Mouse (Mus musculus): ENCODE measurements around the gene Prl8a2. TPM values are rescaled to one million over a fixed set of nuclear protein-coding genes. Genes with fewer than 3 reads are reported as not detected.

The Prl8a2 gene
- not detected in 2 replicates for polyA plus RNA-seq (2014; fragmentation: Nextera tagmentation; extraction: Ambion mirVana)

- DNase-seq (ENCODE audit: low spot score, missing footprints) (no peak), ATAC-seq (ENCODE audit: low FRiP score) (no peak)
- Histone ChIP-seq H3K9me3 (ENCODE audit: control insufficient read depth, low read length) (no peaks in the 10 kb centered on the region), H3K27me3 (ENCODE audit: control insufficient read depth, insufficient read depth, low read length) (no peaks in the 10 kb centered on the region), H3K36me3 (ENCODE audit: control insufficient read depth, insufficient read depth, low read length) (no peaks in the 10 kb centered on the region), H3K4me1 (ENCODE audit: control insufficient read depth, insufficient read depth, low read length) (no peaks in the 10 kb centered on the region), H3K9ac (ENCODE audit: low read length) (no peak within 1 kb of the TSS), H3K27ac (ENCODE audit: low read depth, low read length) (no peak within 1 kb of the TSS), H3K4me2 (no peak within 1 kb of the TSS), H3K4me3 (ENCODE audit: low read depth, low read length) (no peak within 1 kb of the TSS)
- 83% methylated on average over 2 of the region's 2 CpGs for WGBS
Measured at GRCm38 (mm10) chr13:27345373-27345772, at the start of gene Prl8a2. Prl8a2 (plus strand) TSS chr13:27345673.

- Histone ChIP-seq H3K4me3 (ENCODE audit: low read depth, low read length) (no peak within 1 kb of the TSS), H3K27ac (ENCODE audit: low read depth, low read length) (no peak within 1 kb of the TSS), H3K4me2 (no peak within 1 kb of the TSS), H3K9ac (ENCODE audit: low read length) (no peak within 1 kb of the TSS), H3K4me1 (ENCODE audit: control insufficient read depth, insufficient read depth, low read length) (no peaks in the 10 kb centered on the region), H3K36me3 (ENCODE audit: control insufficient read depth, insufficient read depth, low read length) (no peaks in the 10 kb centered on the region), H3K27me3 (ENCODE audit: control insufficient read depth, insufficient read depth, low read length) (no peaks in the 10 kb centered on the region), H3K9me3 (ENCODE audit: control insufficient read depth, low read length) (no peaks in the 10 kb centered on the region)
- DNase-seq (ENCODE audit: low spot score, missing footprints) (no peak), ATAC-seq (ENCODE audit: low FRiP score) (no peak)
- WGBS, result 89% methylated on average over 7 of the region's 7 CpGs
Measured at GRCm38 (mm10) chr13:27312334-27313225, 32.9 kb upstream of the Prl8a2 start, which contains the start of gene Prl6a1. Prl6a1 (plus strand) TSS chr13:27312627.

- no peaks in the 10 kb centered on the region for H3K36me3 ChIP-seq (ENCODE audit: control insufficient read depth, insufficient read depth, low read length)
- no peaks in the 10 kb centered on the region for H3K9me3 ChIP-seq (ENCODE audit: control insufficient read depth, low read length)
- DNase-seq (ENCODE audit: low spot score, missing footprints) (peak; percentile 81), ATAC-seq (ENCODE audit: low FRiP score) (peak; percentile 80)
- no peaks in the 10 kb centered on the region for H3K27me3 ChIP-seq (ENCODE audit: control insufficient read depth, insufficient read depth, low read length)
- no peaks in the 10 kb centered on the region for H3K4me1 ChIP-seq (ENCODE audit: control insufficient read depth, insufficient read depth, low read length)
- no peak overlapping the region for H3K27ac ChIP-seq (ENCODE audit: low read depth, low read length)
- 50% methylated on average over 1 of the region's 1 CpGs for WGBS
- no peak overlapping the region for H3K9ac ChIP-seq (ENCODE audit: low read length)
- H3K4me3 ChIP-seq (ENCODE audit: low read depth, low read length), result no peak overlapping the region
- H3K4me2 ChIP-seq, result no peak overlapping the region
Measured at GRCm38 (mm10) chr13:27334989-27335388, 10.5 kb upstream of the Prl8a2 start.

- no peaks in the 10 kb centered on the region for H3K9me3 ChIP-seq (ENCODE audit: control insufficient read depth, low read length)
- no peak for ATAC-seq (ENCODE audit: low FRiP score)
- 84% methylated on average over 3 of the region's 3 CpGs for WGBS
Measured at GRCm38 (mm10) chr13:27342733-27343275, 2.7 kb upstream of the Prl8a2 start.

GRCm38 (mm10) chr13:27390746-27391145 lies 45.3 kb downstream of the Prl8a2 start, which contains the start of gene Prl2b1:
Prl2b1 (minus strand) TSS chr13:27390846.
- DNase-seq (ENCODE audit: low spot score, missing footprints) (no peak), ATAC-seq (ENCODE audit: low FRiP score) (no peak)
- Histone ChIP-seq H3K4me2 (no peak within 1 kb of the TSS), H3K27me3 (ENCODE audit: control insufficient read depth, insufficient read depth, low read length) (no peaks in the 10 kb centered on the region), H3K36me3 (ENCODE audit: control insufficient read depth, insufficient read depth, low read length) (no peaks in the 10 kb centered on the region), H3K9ac (ENCODE audit: low read length) (no peak within 1 kb of the TSS), H3K4me1 (ENCODE audit: control insufficient read depth, insufficient read depth, low read length) (no peaks in the 10 kb centered on the region), H3K4me3 (ENCODE audit: low read depth, low read length) (no peak within 1 kb of the TSS), H3K9me3 (ENCODE audit: control insufficient read depth, low read length) (no peaks in the 10 kb centered on the region), H3K27ac (ENCODE audit: low read depth, low read length) (no peak within 1 kb of the TSS)
- WGBS, result 80% methylated on average over 6 of the region's 6 CpGs

More at GRCm38 (mm10) chr13:27342733-27343275, 2.7 kb upstream of the Prl8a2 start:
- DNase-seq (ENCODE audit: low spot score, missing footprints), result no peak
- no peak overlapping the region for H3K4me2 ChIP-seq
- H3K27ac ChIP-seq (ENCODE audit: low read depth, low read length), result no peak overlapping the region
- H3K36me3 ChIP-seq (ENCODE audit: control insufficient read depth, insufficient read depth, low read length), result no peaks in the 10 kb centered on the region
- no peaks in the 10 kb centered on the region for H3K27me3 ChIP-seq (ENCODE audit: control insufficient read depth, insufficient read depth, low read length)
- no peak overlapping the region for H3K9ac ChIP-seq (ENCODE audit: low read length)
- H3K4me3 ChIP-seq (ENCODE audit: low read depth, low read length), result no peak overlapping the region
- H3K4me1 ChIP-seq (ENCODE audit: control insufficient read depth, insufficient read depth, low read length), result no peaks in the 10 kb centered on the region

DNA sequence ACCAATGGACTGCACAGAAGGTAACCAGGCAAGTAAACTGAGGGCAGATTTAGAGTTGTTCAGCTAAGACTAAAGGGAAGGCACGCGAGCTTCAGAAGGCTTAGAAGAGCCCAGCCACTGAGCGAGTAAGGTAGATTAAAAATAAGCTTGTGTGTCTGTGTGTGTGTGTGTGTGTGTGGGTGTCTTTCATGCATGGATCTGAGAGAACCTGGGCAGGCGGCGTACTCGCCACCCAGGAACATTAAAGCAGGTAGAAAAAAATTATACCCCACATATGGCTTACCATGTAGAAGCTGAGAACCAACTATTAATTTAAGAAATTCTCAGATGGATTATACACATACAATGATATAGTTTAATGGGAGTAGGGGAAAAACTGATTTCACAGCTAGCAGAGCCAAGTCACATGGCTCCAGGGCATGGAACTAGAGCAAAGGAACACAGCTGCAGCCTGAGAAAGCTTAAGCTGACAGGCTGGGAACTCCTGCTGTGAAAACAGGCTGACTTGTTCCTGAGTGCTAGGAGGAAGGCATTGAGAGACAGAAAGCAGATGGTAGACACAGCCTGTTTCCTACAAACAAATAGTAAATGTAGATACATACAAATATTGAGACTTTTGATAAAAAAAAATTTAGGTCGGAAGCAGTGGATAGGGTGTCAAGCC lies 53.7 kb downstream of the Prl8a2 start:
- 79% methylated on average over 7 of the region's 7 CpGs for WGBS
- Histone ChIP-seq H3K4me1 (ENCODE audit: control insufficient read depth, insufficient read depth, low read length) (no peaks in the 10 kb centered on the region), H3K27me3 (ENCODE audit: control insufficient read depth, insufficient read depth, low read length) (no peaks in the 10 kb centered on the region), H3K4me3 (ENCODE audit: low read depth, low read length) (no peak overlapping the region), H3K9me3 (ENCODE audit: control insufficient read depth, low read length) (no peaks in the 10 kb centered on the region), H3K9ac (ENCODE audit: low read length) (no peak overlapping the region), H3K4me2 (no peak overlapping the region), H3K27ac (ENCODE audit: low read depth, low read length) (no peak overlapping the region), H3K36me3 (ENCODE audit: control insufficient read depth, insufficient read depth, low read length) (no peaks in the 10 kb centered on the region)
- ATAC-seq (ENCODE audit: low FRiP score) (peak; percentile 38; the same call in 1 of the 2 replicates), DNase-seq (ENCODE audit: low spot score, missing footprints) (no peak)

Other genes with a start within 250 kb of the Prl8a2 start
- not detected in 2 replicates for gene Prl3d2, start 224.0 kb upstream of the Prl8a2 start, polyA plus RNA-seq (2014; fragmentation: Nextera tagmentation; extraction: Ambion mirVana)
- not detected in 2 replicates for gene Prl3d3, start 188.9 kb upstream of the Prl8a2 start, polyA plus RNA-seq (2014; fragmentation: Nextera tagmentation; extraction: Ambion mirVana)
- not detected in 2 replicates for gene Prl3c1, start 149.0 kb upstream of the Prl8a2 start, polyA plus RNA-seq (2014; fragmentation: Nextera tagmentation; extraction: Ambion mirVana)
- gene Prl3b1, start 103.8 kb upstream of the Prl8a2 start, polyA plus RNA-seq (2014; fragmentation: Nextera tagmentation; extraction: Ambion mirVana), result 0.26 and 1.2 TPM in 2 replicates
- not detected in 2 replicates for gene Prl3a1, start 86.2 kb upstream of the Prl8a2 start, polyA plus RNA-seq (2014; fragmentation: Nextera tagmentation; extraction: Ambion mirVana)
- gene Prl6a1, start 33.0 kb upstream of the Prl8a2 start, polyA plus RNA-seq (2014; fragmentation: Nextera tagmentation; extraction: Ambion mirVana), result not detected in 2 replicates
- gene Prl2b1, start 45.2 kb downstream of the Prl8a2 start, polyA plus RNA-seq (2014; fragmentation: Nextera tagmentation; extraction: Ambion mirVana), result not detected in 2 replicates
- gene Prl8a6, start 93.0 kb downstream of the Prl8a2 start, polyA plus RNA-seq (2014; fragmentation: Nextera tagmentation; extraction: Ambion mirVana), result 0.31 TPM in 1 of 2 replicates, not detected in the other
- not detected in 2 replicates for gene Prl8a8, start 167.5 kb downstream of the Prl8a2 start, polyA plus RNA-seq (2014; fragmentation: Nextera tagmentation; extraction: Ambion mirVana)
- gene Prl8a9, start 218.9 kb downstream of the Prl8a2 start, polyA plus RNA-seq (2014; fragmentation: Nextera tagmentation; extraction: Ambion mirVana), result not detected in 2 replicates
- gene Prl8a1, start 236.5 kb downstream of the Prl8a2 start, polyA plus RNA-seq (2014; fragmentation: Nextera tagmentation; extraction: Ambion mirVana), result not detected in 2 replicates

All from midbrain, embryonic 11.5 days (tissue).